Mouse (Mus musculus) limb, embryonic 14.5 days (tissue): ENCODE results near the gene Ankrd6. TPM values are rescaled to one million over a fixed set of nuclear protein-coding genes. Genes with fewer than 3 reads are reported as not detected.

Experiments
- ATAC-seq: fragments of 200-750 bp; cut with Nextera tagmentation; 2 replicates; pipeline ENCODE4 v1.8.0; 2017; ENCODE audit warnings: low read depth, moderate number of reproducible peaks, moderate TSS enrichment; ENCODE audit not compliant: low FRiP score
- DNase-seq: peaks from one replicate; pipeline ENCODE4 v3.0.0-alpha.2; 2015; ENCODE audit warnings: low spot score
- H3K27ac ChIP-seq: fragments of 300-500 bp; sonication (generic); replicated peaks from 2 replicates; pipeline ENCODE4 v1.5.1; 2014; ENCODE audit warnings: low read depth, mild to moderate bottlenecking, low read length, moderate library complexity, mixed read lengths
- H3K27me3 ChIP-seq: fragments of 300-500 bp; sonication (generic); 2 replicates; pipeline ENCODE4 v1.6.1; 2014; ENCODE audit warnings: low read length, mixed read lengths; ENCODE audit not compliant: control insufficient read depth, insufficient read depth
- H3K36me3 ChIP-seq: fragments of 300-500 bp; sonication (generic); 2 replicates; pipeline ENCODE4 v1.6.1; 2014; ENCODE audit warnings: mild to moderate bottlenecking, low read length, moderate library complexity, mixed read lengths; ENCODE audit not compliant: control insufficient read depth, insufficient read depth
- H3K4me1 ChIP-seq: fragments of 300-500 bp; sonication (generic); 2 replicates; pipeline ENCODE4 v1.6.1; 2014; ENCODE audit warnings: antibody characterized with exemption, low read length, mixed read lengths; ENCODE audit not compliant: control insufficient read depth, insufficient read depth
- H3K4me2 ChIP-seq: fragments of 300-500 bp; sonication (generic); replicated peaks from 2 replicates; pipeline ENCODE4 v1.6.1; 2014; ENCODE audit warnings: low read depth, mild to moderate bottlenecking, low read length, moderate library complexity; ENCODE audit not compliant: severe bottlenecking
- H3K4me3 ChIP-seq: fragments of 300-500 bp; sonication (generic); replicated peaks from 2 replicates; pipeline ENCODE4 v1.5.1; 2014; ENCODE audit warnings: low read length
- H3K9ac ChIP-seq: fragments of 300-500 bp; sonication (generic); 2 replicates; pipeline ENCODE4 v1.6.1; 2014; ENCODE audit warnings: mild to moderate bottlenecking, low read depth, low read length, moderate library complexity; ENCODE audit not compliant: severe bottlenecking
- H3K9me3 ChIP-seq: fragments of 300-500 bp; sonication (generic); 2 replicates; pipeline ENCODE4 v1.6.1; 2016; ENCODE audit warnings: low read length; ENCODE audit not compliant: control insufficient read depth
- POLR2A ChIP-seq: fragments of 200-500 bp; IDR thresholded peaks from 2 replicates; pipeline ENCODE4 v1.8.0; 2012; ENCODE audit warnings: inconsistent platforms, mild to moderate bottlenecking, moderate library complexity, borderline replicate concordance; ENCODE audit not compliant: insufficient read depth, insufficient read length; ENCODE audit errors: extremely low read depth
- WGBS: fragments of 180-500 bp; shearing (Covaris S2); extraction: QIAGEN DNeasy Blood & Tissue Kit; methylation state at CpG from one replicate; pipeline ENCODE4 v1.1.7; 2014; 5-methylcytosine and 5-hydroxymethylcytosine counted together
- polyA plus RNA-seq, 2 experiments: library from polyadenylated mRNA; depleted of rRNA in 1 of 2; stranded (reverse) in 1 of 2; unstranded in 1 of 2; fragments of >200 nt; fragmentation: Nextera tagmentation in 1 of 2; extraction: Ambion mirVana in 1 of 2; gene quantifications; 2 replicates each; pipeline versions ENCODE4 v1.2.1 to v1.2.3; 2012 to 2014

The Ankrd6 gene
- polyA plus RNA-seq, 2 experiments = 4.9 to 10.9 TPM

DNA sequence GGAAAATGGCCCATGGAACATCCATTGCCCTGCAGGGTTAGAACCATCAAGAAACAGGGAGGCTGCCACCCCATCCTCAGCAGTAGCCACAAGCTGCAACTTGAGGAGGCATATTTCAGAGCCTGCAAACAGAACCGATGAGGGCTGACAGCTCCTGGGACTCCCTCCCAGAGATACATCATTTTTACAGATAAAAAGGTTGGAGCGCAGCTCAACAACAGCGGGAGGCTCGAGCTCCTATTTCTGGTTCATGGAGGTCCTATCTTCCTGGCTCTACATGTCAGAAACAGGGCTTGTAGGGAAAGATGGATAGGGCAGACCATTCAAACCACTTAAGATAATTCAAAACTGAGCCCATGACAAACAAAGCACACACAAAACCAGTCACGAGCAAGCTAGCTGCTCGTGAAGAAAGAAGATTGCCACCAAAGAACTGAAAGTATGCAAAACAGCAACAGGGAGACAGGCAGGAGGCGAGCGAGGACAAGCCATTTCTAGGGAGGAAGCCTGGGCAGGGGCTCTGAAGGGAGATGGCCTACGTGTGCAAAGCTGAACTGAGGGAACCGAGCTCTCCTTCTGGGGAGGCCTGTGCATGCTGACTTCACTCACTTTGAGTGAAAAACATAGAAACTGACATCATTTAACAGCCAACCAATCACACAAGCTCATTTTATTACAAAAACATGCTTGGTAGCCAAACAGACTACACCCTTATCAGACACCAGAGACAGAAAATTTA, 60.5 kb downstream of the Ankrd6 start:
- Histone ChIP-seq H3K9me3 (peaks cover 18% of the 10 kb centered on the region), H3K9ac (no peak overlapping the region), H3K36me3 (0 out of 2 replicates have a peak, but pooled peaks cover 4% of the 10 kb centered on the region), H3K27me3 (no peaks in the 10 kb centered on the region), H3K4me1 (0 out of 2 replicates have a peak, but pooled peaks cover 5% of the 10 kb centered on the region), H3K4me2 (no peak overlapping the region), H3K4me3 (no peak overlapping the region), H3K27ac (no peak overlapping the region)
- ATAC-seq (no peak), DNase-seq (no peak)
- 62% methylated on average over 10 of the region's 10 CpGs for WGBS
- no peak for TF ChIP-seq POLR2A

DNA sequence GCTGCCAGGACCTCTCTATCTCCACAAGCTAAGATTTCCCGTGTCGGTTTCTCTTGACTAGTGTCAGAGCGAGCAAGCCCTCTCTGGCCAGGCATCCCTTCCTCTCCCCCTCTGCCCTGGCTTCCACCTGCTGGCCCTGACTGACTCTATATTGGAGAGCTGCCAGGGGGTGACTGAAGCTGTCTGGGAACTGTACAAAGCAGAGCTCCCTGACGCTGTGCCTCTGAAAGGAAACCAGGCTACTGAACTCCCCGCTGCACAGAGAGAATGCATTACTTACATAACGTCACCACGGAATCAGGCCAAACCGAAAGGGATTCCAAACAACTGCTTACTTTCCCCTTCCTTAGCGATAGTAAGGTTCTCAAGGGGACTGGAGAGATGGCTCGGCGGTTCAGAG, 61.4 kb downstream of the Ankrd6 start:
- peak; percentile 62 for ATAC-seq

DNA sequence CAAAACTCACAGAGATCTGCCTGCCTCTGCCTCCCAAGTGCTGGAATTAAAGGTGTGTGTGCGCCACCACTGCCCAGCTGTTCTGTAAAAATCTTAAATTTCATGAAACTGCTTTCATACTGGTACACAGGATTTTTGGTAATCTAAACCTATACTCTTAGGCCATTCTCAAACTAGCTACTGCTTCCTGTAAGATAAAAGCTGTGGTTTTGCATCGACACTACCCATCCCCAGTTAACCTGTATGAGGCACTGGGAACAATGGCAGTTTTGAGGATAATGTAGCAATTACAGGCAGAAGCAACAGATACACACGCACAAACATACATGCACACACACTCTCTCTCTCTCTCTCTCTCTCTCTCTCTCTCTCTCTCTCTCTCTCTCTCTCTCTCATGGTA, 64.2 kb downstream of the Ankrd6 start:
- ATAC-seq = no peak
- 97% methylated on average over 3 of the region's 3 CpGs for WGBS

More for the DNA sequence above, 61.4 kb downstream of the Ankrd6 start:
- no peaks in the 10 kb centered on the region for H3K27me3 ChIP-seq
- peaks cover 9% of the 10 kb centered on the region for H3K9me3 ChIP-seq
- TF ChIP-seq POLR2A = no peak
- 0 out of 2 replicates have a peak, but pooled peaks cover under 1% of the 10 kb centered on the region for H3K36me3 ChIP-seq
- no peak overlapping the region for H3K9ac ChIP-seq
- DNase-seq = peak; percentile 55
- no peak overlapping the region for H3K4me2 ChIP-seq
- H3K4me1 ChIP-seq = 0 out of 2 replicates have a peak, but pooled peaks cover 5% of the 10 kb centered on the region
- H3K4me3 ChIP-seq = no peak overlapping the region
- WGBS = 57% methylated on average over 11 of the region's 11 CpGs
- H3K27ac ChIP-seq = no peak overlapping the region

DNA sequence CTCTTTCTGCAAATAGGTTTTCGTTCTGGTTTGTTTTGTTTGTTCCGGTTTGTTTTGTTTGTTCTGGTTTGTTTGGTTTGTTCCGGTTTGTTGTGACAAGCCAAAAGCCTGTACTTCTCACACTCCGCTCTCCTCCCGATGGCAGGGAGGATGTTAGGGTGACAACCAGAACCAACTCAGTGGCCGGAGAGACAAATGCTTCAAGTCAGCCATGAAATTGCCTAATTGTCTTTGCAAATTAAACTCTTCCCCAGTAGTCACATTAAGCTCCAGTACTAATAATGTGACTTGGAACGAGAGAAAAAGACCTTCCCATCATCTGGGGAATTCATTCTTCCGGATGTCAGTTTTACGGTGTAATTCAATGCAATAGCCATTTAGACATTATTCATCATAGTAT, 66.0 kb downstream of the Ankrd6 start:
- ATAC-seq (no peak), DNase-seq (no peak)
- Histone ChIP-seq H3K9ac (no peak overlapping the region), H3K9me3 (no peaks in the 10 kb centered on the region; the same call in 1 of the 2 replicates), H3K4me3 (no peak overlapping the region), H3K4me1 (peaks cover 2% of the 10 kb centered on the region; the same call in 1 of the 2 replicates), H3K36me3 (no peaks in the 10 kb centered on the region), H3K27ac (no peak overlapping the region), H3K4me2 (no peak overlapping the region), H3K27me3 (no peaks in the 10 kb centered on the region)
- no peak for TF ChIP-seq POLR2A
- 59% methylated on average over 9 of the region's 9 CpGs for WGBS

More for the DNA sequence above, 64.2 kb downstream of the Ankrd6 start:
- no peaks in the 10 kb centered on the region for H3K27me3 ChIP-seq
- H3K4me2 ChIP-seq = no peak overlapping the region
- DNase-seq = no peak
- no peak overlapping the region for H3K9ac ChIP-seq
- no peak for TF ChIP-seq POLR2A
- H3K4me1 ChIP-seq = 0 out of 2 replicates have a peak, but pooled peaks cover 5% of the 10 kb centered on the region
- no peaks in the 10 kb centered on the region for H3K36me3 ChIP-seq
- no peak overlapping the region for H3K27ac ChIP-seq
- no peaks in the 10 kb centered on the region; the same call in 1 of the 2 replicates for H3K9me3 ChIP-seq
- H3K4me3 ChIP-seq = no peak overlapping the region

DNA sequence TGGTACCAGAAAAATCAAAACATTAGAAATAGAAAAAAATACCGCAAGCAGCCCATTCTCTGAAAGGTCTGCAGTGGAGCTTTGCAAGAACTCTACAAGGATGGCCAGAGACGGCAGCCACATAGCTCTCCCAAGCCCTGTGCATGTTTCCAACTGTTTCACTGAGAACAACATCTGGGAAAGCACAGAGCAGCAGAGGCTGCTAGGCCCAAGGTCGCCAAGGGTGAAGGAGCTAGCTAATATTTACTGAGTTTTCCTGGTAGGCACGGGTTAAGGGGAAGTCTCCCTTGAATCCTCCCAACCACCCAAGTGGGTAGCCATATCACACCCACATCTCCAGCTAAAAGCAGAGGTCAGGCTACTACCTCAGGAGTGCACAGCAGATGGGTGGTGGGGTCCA, 69.6 kb downstream of the Ankrd6 start:
- WGBS = 72% methylated on average over 4 of the region's 4 CpGs
- no peaks in the 10 kb centered on the region for H3K27me3 ChIP-seq

More for the DNA sequence above, 69.6 kb downstream of the Ankrd6 start:
- H3K4me3 ChIP-seq = no peak overlapping the region
- H3K9me3 ChIP-seq = no peaks in the 10 kb centered on the region
- no peak overlapping the region for H3K4me2 ChIP-seq
- no peak overlapping the region for H3K9ac ChIP-seq
- H3K36me3 ChIP-seq = no peaks in the 10 kb centered on the region
- DNase-seq (no peak), ATAC-seq (no peak)
- H3K27ac ChIP-seq = no peak overlapping the region
- H3K4me1 ChIP-seq = peaks cover 7% of the 10 kb centered on the region; the same call in 1 of the 2 replicates
- no peak for TF ChIP-seq POLR2A
